Mouse (Mus musculus): Measurements from ENCODE around the gene Kifc1.

DNA sequence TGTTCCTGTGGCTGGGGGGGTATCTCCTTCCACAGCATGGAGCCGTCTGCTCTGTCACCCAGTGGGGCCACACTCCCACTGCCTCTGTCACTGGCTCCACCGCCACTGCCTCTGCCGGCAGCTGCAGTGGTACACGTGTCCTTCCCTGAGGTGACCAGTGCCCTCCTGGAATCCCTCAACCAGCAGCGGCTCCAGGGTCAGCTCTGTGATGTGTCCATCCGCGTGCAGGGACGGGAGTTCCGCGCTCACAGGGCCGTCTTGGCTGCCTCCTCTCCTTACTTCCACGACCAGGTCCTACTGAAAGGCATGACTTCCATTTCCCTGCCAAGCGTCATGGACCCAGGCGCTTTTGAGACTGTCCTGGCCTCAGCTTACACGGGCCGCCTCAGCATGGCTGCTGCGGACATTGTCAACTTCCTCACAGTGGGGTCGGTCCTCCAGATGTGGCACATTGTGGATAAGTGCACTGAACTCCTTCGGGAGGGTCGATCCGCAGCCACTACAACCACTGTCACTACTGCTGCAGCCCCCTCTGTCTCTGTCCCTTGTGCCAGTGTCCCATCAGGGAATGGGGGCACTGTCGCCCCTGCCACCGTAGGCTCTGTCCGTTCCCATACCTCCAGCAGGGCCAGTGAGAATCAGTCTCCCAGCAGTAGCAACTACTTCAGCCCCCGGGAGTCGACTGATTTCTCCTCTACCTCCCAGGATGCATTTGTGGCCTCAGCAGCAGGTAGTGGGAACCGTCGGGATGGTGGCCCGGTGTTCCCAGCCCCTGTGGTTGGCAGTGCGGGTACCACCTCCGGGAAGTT is 26.6 kb upstream of the Kifc1 start:
- TF ChIP-seq KAT2A (IDR thresholded peaks at IDR 0.05; ENCODE audit: insufficient replicate concordance, low read length) (no peak), CTCF (conservative IDR thresholded peaks at IDR 0.05 in 1 of 2, IDR thresholded peaks at IDR 0.05 in 1 of 2; ENCODE audit: low read depth in 2 of 2, low read length in 2 of 2) (no peak), ZMIZ1 (IDR thresholded peaks at IDR 0.05; ENCODE audit: low read depth, low read length) (no peak), USF2 (conservative IDR thresholded peaks at IDR 0.05; ENCODE audit: low read depth, low read length) (no peak), HCFC1 (IDR thresholded peaks at IDR 0.05; ENCODE audit: low read depth, low read length) (no peak), BHLHE40 (IDR thresholded peaks at IDR 0.05; ENCODE audit: low read depth, low read length) (no peak), POLR2A (IDR thresholded peaks at IDR 0.05; ENCODE audit: low read depth, low read length) (no peak), USF1 (IDR thresholded peaks at IDR 0.05; ENCODE audit: low read depth, low read length) (no peak), EP300 (IDR thresholded peaks at IDR 0.05; ENCODE audit: low read length) (no peak), MEF2A (IDR thresholded peaks at IDR 0.05; ENCODE audit: borderline replicate concordance, low read depth, low read length) (no peak), ZC3H11A (IDR thresholded peaks at IDR 0.05; ENCODE audit: low read depth, low read length) (no peak), CHD1 (IDR thresholded peaks at IDR 0.05; ENCODE audit: low read depth, low read length) (no peak)
